Mouse (Mus musculus) forebrain, embryonic 11.5 days (tissue): ENCODE results near the gene Wapl. TPM values are rescaled to one million over a fixed set of nuclear protein-coding genes. Genes with fewer than 3 reads are reported as not detected.

Experiments
- ATAC-seq: fragments of 200-750 bp; cut with Nextera tagmentation; replicated peaks from 2 replicates; pipeline ENCODE4 v1.8.0; 2017; ENCODE audit warnings: moderate TSS enrichment; ENCODE audit not compliant: low FRiP score
- DNase-seq: peaks from one replicate; pipeline ENCODE4 v3.0.0-alpha.2; 2017; ENCODE audit warnings: low spot score
- H3K27ac ChIP-seq: fragments of 300-500 bp; sonication (generic); 2 replicates; pipeline ENCODE4 v1.5.1; 2014; ENCODE audit warnings: low read depth, low read length
- H3K27me3 ChIP-seq: fragments of 300-500 bp; sonication (generic); 2 replicates; pipeline ENCODE4 v1.6.1; 2014; ENCODE audit warnings: mild to moderate bottlenecking, low read length, mixed read lengths; ENCODE audit not compliant: control insufficient read depth, insufficient read depth
- H3K36me3 ChIP-seq: fragments of 300-500 bp; sonication (generic); 2 replicates; pipeline ENCODE4 v1.6.1; 2014; ENCODE audit warnings: mild to moderate bottlenecking, low read length, moderate library complexity, mixed read lengths; ENCODE audit not compliant: control insufficient read depth, insufficient read depth
- H3K4me1 ChIP-seq: fragments of 300-500 bp; sonication (generic); replicated peaks from 2 replicates; pipeline ENCODE4 v1.6.1; 2014; ENCODE audit warnings: low read length, mixed read lengths; ENCODE audit not compliant: control insufficient read depth, insufficient read depth
- H3K4me2 ChIP-seq: fragments of 300-500 bp; sonication (generic); 2 replicates; pipeline ENCODE4 v1.6.1; 2014; ENCODE audit warnings: low read depth, mild to moderate bottlenecking, low read length, moderate library complexity, mixed read lengths; ENCODE audit not compliant: severe bottlenecking
- H3K4me3 ChIP-seq: fragments of 300-500 bp; sonication (generic); 2 replicates; pipeline ENCODE4 v1.5.1; 2014; ENCODE audit warnings: low read depth, low read length
- H3K9ac ChIP-seq: fragments of 300-500 bp; sonication (generic); 2 replicates; pipeline ENCODE4 v1.6.1; 2014; ENCODE audit warnings: low read length
- H3K9me3 ChIP-seq: fragments of 300-500 bp; sonication (generic); 2 replicates; pipeline ENCODE4 v1.6.1; 2016; ENCODE audit warnings: low read length, mixed read lengths; ENCODE audit not compliant: control insufficient read depth
- WGBS: fragments of 180-500 bp; shearing (Covaris S2); extraction: QIAGEN DNeasy Blood & Tissue Kit; methylation state at CpG from one replicate; pipeline ENCODE4 v1.1.7; 2014; 5-methylcytosine and 5-hydroxymethylcytosine counted together
- polyA plus RNA-seq: library from polyadenylated mRNA; unstranded; fragments of >200 nt; fragmentation: Nextera tagmentation; extraction: Ambion mirVana; gene quantifications from 2 replicates; pipeline ENCODE4 v1.2.1, GENCODE M21; 2014

The Wapl gene
- polyA plus RNA-seq, 1 experiment from 2014 or later = 34.5 TPM

DNA sequence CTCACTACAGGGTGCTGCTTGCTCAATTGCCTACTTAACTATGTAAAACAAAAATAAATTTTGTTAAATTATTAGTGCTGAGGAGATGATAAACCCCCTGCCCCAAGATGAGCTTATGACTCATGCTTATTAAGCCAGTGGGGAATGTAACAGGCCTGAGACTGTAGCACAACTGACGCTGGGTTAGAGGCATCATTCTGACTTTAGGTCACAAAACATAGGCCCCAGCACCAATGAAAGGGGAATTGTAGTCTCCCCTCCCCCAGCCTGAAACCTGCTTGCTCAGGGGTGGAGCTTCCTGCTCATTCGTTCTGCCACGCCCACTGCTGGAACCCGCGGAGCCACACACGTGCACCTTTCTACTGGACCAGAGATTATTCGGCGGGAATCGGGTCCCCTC is 97.9 kb downstream of the Wapl start:
- H3K4me1 ChIP-seq = peaks cover 2% of the 10 kb centered on the region; the same call in 1 of the 2 replicates

GRCm38 (mm10) chr14:34772132-34772531 is 98.4 kb downstream of the Wapl start:
- no peak overlapping the region for H3K4me3 ChIP-seq
- H3K9ac ChIP-seq = no peak overlapping the region
- 57% methylated on average over 7 of the region's 7 CpGs for WGBS
- H3K9me3 ChIP-seq = no peaks in the 10 kb centered on the region
- DNase-seq (no peak), ATAC-seq (no peak)
- H3K27ac ChIP-seq = no peak overlapping the region
- H3K36me3 ChIP-seq = no peaks in the 10 kb centered on the region
- H3K27me3 ChIP-seq = no peaks in the 10 kb centered on the region
- peaks cover 2% of the 10 kb centered on the region; the same call in 1 of the 2 replicates for H3K4me1 ChIP-seq
- no peak overlapping the region for H3K4me2 ChIP-seq

More for the DNA sequence above, 97.9 kb downstream of the Wapl start:
- H3K4me2 ChIP-seq = no peak overlapping the region
- no peak for ATAC-seq
- no peak overlapping the region for H3K4me3 ChIP-seq
- H3K9me3 ChIP-seq = no peaks in the 10 kb centered on the region
- WGBS = 26% methylated on average over 9 of the region's 9 CpGs
- no peak for DNase-seq
- no peak overlapping the region for H3K9ac ChIP-seq
- H3K36me3 ChIP-seq = no peaks in the 10 kb centered on the region
- no peaks in the 10 kb centered on the region for H3K27me3 ChIP-seq
- H3K27ac ChIP-seq = no peak overlapping the region

DNA sequence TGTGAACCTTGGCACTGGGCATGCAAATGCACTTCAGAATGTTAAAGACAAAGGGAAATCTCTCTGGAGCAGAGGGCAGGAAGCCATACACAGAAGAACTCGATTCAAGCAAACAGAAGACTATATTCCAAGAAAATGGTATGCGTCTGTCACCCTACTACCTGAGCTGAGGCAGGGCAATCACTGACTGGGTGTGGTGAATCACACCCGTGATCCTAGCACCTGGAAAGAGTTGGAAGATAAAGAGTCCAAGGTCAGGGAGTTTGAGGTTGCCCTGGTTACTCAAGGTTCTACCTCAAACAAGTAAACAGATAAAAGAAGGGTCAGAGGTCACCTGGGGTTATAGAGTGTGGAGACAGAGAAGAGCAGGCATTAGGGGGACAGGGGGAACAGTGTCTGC is 100.0 kb downstream of the Wapl start:
- Histone ChIP-seq H3K4me1 (peaks cover 2% of the 10 kb centered on the region; the same call in 1 of the 2 replicates), H3K27me3 (peaks cover 2% of the 10 kb centered on the region; the same call in 1 of the 2 replicates), H3K9ac (no peak overlapping the region), H3K27ac (no peak overlapping the region), H3K4me2 (no peak overlapping the region), H3K4me3 (no peak overlapping the region), H3K9me3 (no peaks in the 10 kb centered on the region), H3K36me3 (no peaks in the 10 kb centered on the region)
- DNase-seq = no peak
- 81% methylated on average over 3 of the region's 3 CpGs for WGBS
- no peak for ATAC-seq

DNA sequence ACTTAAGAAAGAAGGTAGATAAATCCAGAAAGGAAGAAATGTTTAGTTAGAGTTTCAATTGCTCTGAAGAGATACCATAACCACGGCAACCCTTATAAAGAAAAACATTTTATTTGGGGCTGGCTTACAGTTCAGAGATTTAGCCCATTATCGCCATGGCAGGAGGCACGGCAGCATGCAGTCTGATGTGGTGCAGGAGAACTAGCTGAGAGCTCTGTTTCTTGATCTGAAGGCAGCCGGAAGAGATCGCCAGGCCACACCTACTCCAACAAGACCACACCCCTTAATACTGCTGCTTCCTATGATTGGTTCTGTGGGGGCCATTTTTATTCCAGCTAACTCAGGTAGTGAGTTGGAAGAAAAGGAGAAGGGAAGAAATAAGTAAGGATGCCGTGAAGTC is 100.5 kb downstream of the Wapl start:
- no peak for ATAC-seq
- Histone ChIP-seq H3K9me3 (no peaks in the 10 kb centered on the region), H3K27me3 (peaks cover 2% of the 10 kb centered on the region; the same call in 1 of the 2 replicates), H3K9ac (no peak overlapping the region), H3K4me2 (no peak overlapping the region), H3K27ac (no peak overlapping the region), H3K4me1 (peaks cover 2% of the 10 kb centered on the region; the same call in 1 of the 2 replicates), H3K4me3 (no peak overlapping the region), H3K36me3 (no peaks in the 10 kb centered on the region)
- DNase-seq = no peak
- WGBS = 88% methylated on average over 6 of the region's 6 CpGs

DNA sequence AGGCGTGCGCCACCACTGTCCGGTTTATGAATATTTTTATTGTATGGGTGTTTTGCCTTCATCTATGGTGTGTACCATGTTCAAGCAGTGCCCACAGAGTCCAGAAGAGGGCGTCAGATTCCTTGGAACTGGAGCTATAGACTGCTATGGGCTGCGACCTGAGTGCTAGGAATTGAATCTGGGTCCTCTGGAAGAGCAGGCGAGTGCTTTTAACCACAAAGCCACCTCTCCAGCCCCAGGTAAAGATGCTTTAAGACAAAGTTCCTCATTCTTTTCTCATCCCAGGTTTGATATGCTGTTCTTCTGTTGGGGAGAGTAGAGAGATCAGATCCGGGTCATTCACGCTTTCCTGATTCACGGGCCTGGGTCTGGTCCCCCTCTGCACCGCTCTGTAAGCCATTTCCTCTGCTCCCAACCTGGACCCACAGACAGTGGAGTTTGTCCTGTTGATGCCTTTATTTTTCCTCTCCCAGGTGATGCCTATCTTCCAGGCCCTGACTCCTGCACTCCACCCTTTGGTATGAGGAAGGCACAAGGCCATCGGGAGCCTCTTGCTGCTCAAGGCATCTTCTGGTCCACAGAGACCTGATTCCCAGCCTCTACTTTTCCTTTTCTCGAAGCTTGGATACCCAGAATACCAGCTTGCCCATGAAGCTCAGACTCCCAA is 103.1 kb downstream of the Wapl start:
- DNase-seq = no peak
- Histone ChIP-seq H3K27ac (no peak overlapping the region), H3K4me2 (no peak overlapping the region), H3K4me3 (no peak overlapping the region), H3K36me3 (no peaks in the 10 kb centered on the region), H3K9me3 (no peaks in the 10 kb centered on the region), H3K4me1 (no peaks in the 10 kb centered on the region), H3K27me3 (peaks cover 2% of the 10 kb centered on the region; the same call in 1 of the 2 replicates), H3K9ac (no peak overlapping the region)
- WGBS = 92% methylated on average over 12 of the region's 12 CpGs
- ATAC-seq = no peak

DNA sequence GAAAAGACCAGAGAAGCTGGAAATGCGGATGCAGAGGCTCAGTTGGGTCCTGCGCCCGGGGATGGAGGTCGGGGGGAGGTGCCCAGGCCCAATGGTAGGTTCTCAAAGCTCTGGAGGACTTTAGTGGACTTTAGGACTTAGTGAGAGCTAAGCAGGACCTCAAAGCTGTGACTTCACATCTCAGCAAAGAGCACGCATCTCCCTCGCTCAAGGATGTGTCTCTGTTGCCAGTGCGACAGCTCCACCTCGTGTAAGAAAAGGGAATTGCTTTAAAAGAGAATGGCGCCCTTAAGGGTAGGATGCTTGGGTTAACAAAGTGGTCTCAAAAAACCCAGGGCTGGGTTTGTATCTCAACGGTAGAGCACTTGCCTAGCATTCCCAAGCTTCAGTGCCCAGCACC is 104.1 kb downstream of the Wapl start:
- H3K27me3 ChIP-seq = peaks cover 2% of the 10 kb centered on the region; the same call in 1 of the 2 replicates
- DNase-seq (peak; percentile 76), ATAC-seq (peak; percentile 52; the same call in 1 of the 2 replicates)
- 18% methylated on average over 10 of the region's 10 CpGs for WGBS
- H3K36me3 ChIP-seq = no peaks in the 10 kb centered on the region
- H3K9ac ChIP-seq = no peak overlapping the region
- no peak overlapping the region for H3K4me2 ChIP-seq
- no peaks in the 10 kb centered on the region for H3K4me1 ChIP-seq
- H3K4me3 ChIP-seq = no peak overlapping the region
- H3K9me3 ChIP-seq = no peaks in the 10 kb centered on the region
- H3K27ac ChIP-seq = no peak overlapping the region

DNA sequence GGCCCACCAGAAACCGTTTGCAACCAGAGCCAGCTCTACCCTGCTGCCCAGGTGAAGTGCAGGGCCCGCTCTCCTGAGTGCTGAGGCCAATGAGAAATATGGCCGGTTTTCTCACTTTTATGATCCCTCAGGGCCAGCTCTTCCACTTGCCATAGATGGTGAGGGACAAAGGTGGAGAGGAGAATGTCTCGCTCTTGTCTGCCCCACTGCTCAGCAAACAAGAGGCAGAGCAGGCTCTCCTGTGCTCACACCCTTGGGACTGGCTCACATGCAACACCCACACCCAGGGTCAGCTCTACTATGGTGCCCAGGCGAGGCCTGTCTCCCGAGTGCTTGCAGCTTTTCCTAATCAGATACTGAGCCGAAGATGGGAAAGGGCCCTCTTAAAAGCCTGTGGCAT is 105.0 kb downstream of the Wapl start:
- 85% methylated on average over 7 of the region's 7 CpGs for WGBS
- no peaks in the 10 kb centered on the region for H3K36me3 ChIP-seq
- H3K4me1 ChIP-seq = no peaks in the 10 kb centered on the region
- no peak overlapping the region for H3K4me2 ChIP-seq
- DNase-seq (no peak), ATAC-seq (no peak)
- H3K27me3 ChIP-seq = peaks cover 2% of the 10 kb centered on the region; the same call in 1 of the 2 replicates
- H3K9ac ChIP-seq = no peak overlapping the region
- no peak overlapping the region for H3K27ac ChIP-seq
- no peak overlapping the region for H3K4me3 ChIP-seq
- no peaks in the 10 kb centered on the region for H3K9me3 ChIP-seq

DNA sequence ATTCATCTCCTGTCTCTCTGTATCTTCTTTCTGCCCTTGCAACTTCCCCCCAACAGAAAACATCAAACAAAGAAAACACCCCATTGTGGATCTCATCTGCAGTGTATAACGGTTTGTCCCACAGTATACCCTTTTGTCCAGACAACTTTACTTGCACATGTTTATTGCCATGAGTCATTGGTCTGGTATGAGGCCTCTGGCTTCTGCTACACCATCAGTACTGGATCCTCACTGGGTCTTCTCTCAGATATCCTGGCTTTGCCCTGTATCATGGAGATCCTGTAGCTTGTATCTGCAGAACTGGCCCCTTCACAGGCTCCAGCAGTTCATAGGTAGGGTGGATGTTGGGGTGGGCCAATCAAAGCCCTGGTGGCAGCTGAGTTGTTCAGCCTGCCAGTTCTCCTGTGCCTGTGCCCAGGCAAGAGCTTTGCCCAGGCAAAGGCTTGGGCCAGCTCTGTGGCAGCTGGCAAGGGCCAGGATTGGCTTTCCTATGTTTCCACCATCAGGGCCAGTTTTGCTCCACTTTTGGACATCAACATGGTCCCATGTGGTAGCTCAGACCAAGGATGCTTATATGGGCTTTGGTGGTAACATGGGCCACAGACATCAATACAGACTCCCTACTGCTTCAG is 119.8 kb downstream of the Wapl start:
- H3K4me3 ChIP-seq = no peak overlapping the region
- no peaks in the 10 kb centered on the region for H3K27me3 ChIP-seq
- H3K9ac ChIP-seq = no peak overlapping the region
- ATAC-seq (no peak), DNase-seq (no peak)
- H3K36me3 ChIP-seq = no peaks in the 10 kb centered on the region
- no peaks in the 10 kb centered on the region for H3K9me3 ChIP-seq
- no peaks in the 10 kb centered on the region for H3K4me1 ChIP-seq
- WGBS = 75% methylated on average over 1 of the region's 1 CpGs
- no peak overlapping the region for H3K27ac ChIP-seq
- no peak overlapping the region for H3K4me2 ChIP-seq
